Mouse (Mus musculus): ENCODE results near the gene Gm17428.

GRCm38 (mm10) chr14:55011116-55011515, 34.4 kb downstream of the Gm17428 start:
- peak; percentile 15; the same call in 1 of the 2 replicates for TF ChIP-seq CTCF (IDR thresholded peaks at IDR 0.05; ENCODE audit: borderline replicate concordance, insufficient read depth, low read length)
- TF ChIP-seq POLR2A (IDR thresholded peaks at IDR 0.05; ENCODE audit: low read depth, low read length): no peak

Data from embryonic fibroblast, embryonic 13.5 days (primary cell).